Mouse (Mus musculus) ES-CJ7 (cell line): Measurements from ENCODE around the gene Stard7.

Source experiments
- DNase-seq: peaks from one replicate; pipeline ENCODE4 v3.0.0; 2011; ENCODE audit warnings: low read depth, low spot score

Gene Stard7

GRCm38 (mm10) chr2:127319071-127319470, 49.1 kb downstream of the Stard7 start:
- no peak for DNase-seq

- no peak for DNase-seq
Measured at GRCm38 (mm10) chr2:127322671-127323285, 52.8 kb downstream of the Stard7 start.

- no peak for DNase-seq
Measured at GRCm38 (mm10) chr2:127323667-127324066, 53.6 kb downstream of the Stard7 start.

- no peak for DNase-seq
Measured at GRCm38 (mm10) chr2:127324456-127324855, 54.4 kb downstream of the Stard7 start.

GRCm38 (mm10) chr2:127328090-127328851, 58.3 kb downstream of the Stard7 start:
- DNase-seq, result no peak

- no peak for DNase-seq
Measured at GRCm38 (mm10) chr2:127332807-127333570, 63.0 kb downstream of the Stard7 start.

- DNase-seq, result no peak
Measured at GRCm38 (mm10) chr2:127333945-127334603, 64.1 kb downstream of the Stard7 start.

GRCm38 (mm10) chr2:127335078-127335541, 65.1 kb downstream of the Stard7 start:
- no peak for DNase-seq

- DNase-seq, result peak; percentile 38
Measured at GRCm38 (mm10) chr2:127335767-127336496, 65.9 kb downstream of the Stard7 start, which contains the start of gene Dusp2. TSS of gene Dusp2 (plus strand) at chr2:127336159.

- DNase-seq, result no peak
Measured at GRCm38 (mm10) chr2:127336497-127336832, 66.4 kb downstream of the Stard7 start.

- DNase-seq, result no peak
Measured at GRCm38 (mm10) chr2:127336885-127337284, 66.9 kb downstream of the Stard7 start.

- no peak for DNase-seq
Measured at GRCm38 (mm10) chr2:127337531-127337930, 67.5 kb downstream of the Stard7 start.

- no peak for DNase-seq
Measured at GRCm38 (mm10) chr2:127338012-127338411, 68.0 kb downstream of the Stard7 start.

- DNase-seq, result no peak
Measured at GRCm38 (mm10) chr2:127338416-127338815, 68.4 kb downstream of the Stard7 start, which contains the start of gene Astl. TSS of gene Astl (plus strand) at chr2:127338639.

- no peak for DNase-seq
Measured at GRCm38 (mm10) chr2:127338833-127339232, 68.8 kb downstream of the Stard7 start.

GRCm38 (mm10) chr2:127339262-127339661, 69.2 kb downstream of the Stard7 start:
- DNase-seq, result no peak

- peak; percentile 69 for DNase-seq
Measured at GRCm38 (mm10) chr2:127341159-127341558, 71.1 kb downstream of the Stard7 start.

GRCm38 (mm10) chr2:127346334-127346733, 76.3 kb downstream of the Stard7 start:
- DNase-seq, result no peak

GRCm38 (mm10) chr2:127347147-127347985, 77.3 kb downstream of the Stard7 start:
- no peak for DNase-seq
